Mouse (Mus musculus) adrenal gland, postnatal 36 days (tissue): ENCODE data around the gene Apbb2. TPM values are rescaled to one million over a fixed set of nuclear protein-coding genes. Genes with fewer than 3 reads are reported as not detected.

Experiments
- DNase-seq, 2 experiments: peaks; one replicate each; pipeline ENCODE4 v3.0.0; 2021; ENCODE audit warnings: mixed read lengths in 1 of 2
- total RNA-seq, 2 experiments: library from RNA; stranded (reverse); gene quantifications; 2 replicates each; pipeline ENCODE4 v1.2.3; 2021

Gene Apbb2
- total RNA-seq, 2 experiments from 2014 or later: 69.0 to 71.7 TPM

GRCm38 (mm10) chr5:66602287-66602820, 16.2 kb downstream of the Apbb2 start:
- peak in 1 of 2 experiments; percentile 57 for DNase-seq

DNA sequence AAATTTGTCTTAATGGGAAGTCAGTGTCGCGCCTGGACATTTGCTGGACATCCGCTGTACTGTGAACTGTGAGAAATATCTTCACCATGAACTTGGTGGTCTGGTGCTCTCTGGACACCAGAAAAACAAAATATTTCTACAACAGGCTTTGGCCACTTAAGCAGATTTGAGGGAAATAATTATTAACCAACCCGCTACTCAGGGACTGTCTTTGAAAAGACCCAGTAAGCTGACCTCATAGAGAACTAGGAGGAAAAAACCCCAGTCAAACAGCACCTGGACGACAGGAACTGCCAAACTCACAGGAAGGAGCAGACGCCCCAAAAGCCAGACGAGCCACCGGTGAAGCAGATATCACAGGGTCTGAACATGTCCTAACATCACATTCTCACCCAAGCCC, 18.2 kb downstream of the Apbb2 start:
- DNase-seq: no peak

DNA sequence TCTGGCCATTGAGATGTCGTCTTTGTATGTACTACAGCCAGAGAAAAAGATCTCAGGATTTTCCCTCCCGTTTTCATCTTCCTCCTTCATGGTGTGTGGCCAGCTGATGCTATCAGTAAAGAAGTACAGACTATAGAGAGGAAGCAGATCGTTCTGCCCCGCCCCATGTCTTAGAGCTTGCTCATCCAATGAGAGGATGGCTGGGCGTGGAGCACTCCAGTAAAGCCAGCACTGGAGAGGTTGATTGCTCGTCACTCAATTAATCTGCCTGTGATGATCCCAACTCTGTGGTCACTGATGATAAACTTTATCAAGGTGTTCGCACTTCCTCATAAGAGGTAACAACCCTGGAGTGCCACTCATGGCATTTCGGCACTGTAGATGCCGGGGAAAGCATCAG, 18.7 kb downstream of the Apbb2 start:
- no peak for DNase-seq

- DNase-seq: no peak
These were observed 22.3 kb downstream of the Apbb2 start for GRCm38 (mm10) chr5:66596296-66596695.

DNA sequence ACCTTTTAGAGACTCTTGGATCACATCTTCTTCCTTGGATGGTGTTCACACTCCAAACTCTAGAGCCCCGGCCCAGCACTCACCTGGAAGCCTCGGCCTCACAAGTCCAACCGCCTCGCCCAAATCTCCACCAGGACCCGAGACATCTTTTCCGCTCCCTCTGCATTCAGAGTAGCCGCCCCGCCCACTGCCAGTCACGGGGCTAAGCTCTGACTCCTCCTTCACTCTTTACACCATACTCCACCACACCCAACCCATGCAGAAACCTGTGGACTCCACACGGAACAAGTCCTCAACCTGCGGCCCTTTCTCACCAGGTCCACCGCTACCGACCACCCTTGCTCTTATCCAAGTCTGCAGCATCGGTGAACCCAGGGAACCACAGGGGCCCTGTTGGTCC, 23.7 kb downstream of the Apbb2 start:
- DNase-seq: no peak

- DNase-seq: no peak
These were observed 32.3 kb downstream of the Apbb2 start for GRCm38 (mm10) chr5:66586236-66586745.

- DNase-seq: no peak
These were observed 35.6 kb downstream of the Apbb2 start for GRCm38 (mm10) chr5:66583019-66583406.

DNA sequence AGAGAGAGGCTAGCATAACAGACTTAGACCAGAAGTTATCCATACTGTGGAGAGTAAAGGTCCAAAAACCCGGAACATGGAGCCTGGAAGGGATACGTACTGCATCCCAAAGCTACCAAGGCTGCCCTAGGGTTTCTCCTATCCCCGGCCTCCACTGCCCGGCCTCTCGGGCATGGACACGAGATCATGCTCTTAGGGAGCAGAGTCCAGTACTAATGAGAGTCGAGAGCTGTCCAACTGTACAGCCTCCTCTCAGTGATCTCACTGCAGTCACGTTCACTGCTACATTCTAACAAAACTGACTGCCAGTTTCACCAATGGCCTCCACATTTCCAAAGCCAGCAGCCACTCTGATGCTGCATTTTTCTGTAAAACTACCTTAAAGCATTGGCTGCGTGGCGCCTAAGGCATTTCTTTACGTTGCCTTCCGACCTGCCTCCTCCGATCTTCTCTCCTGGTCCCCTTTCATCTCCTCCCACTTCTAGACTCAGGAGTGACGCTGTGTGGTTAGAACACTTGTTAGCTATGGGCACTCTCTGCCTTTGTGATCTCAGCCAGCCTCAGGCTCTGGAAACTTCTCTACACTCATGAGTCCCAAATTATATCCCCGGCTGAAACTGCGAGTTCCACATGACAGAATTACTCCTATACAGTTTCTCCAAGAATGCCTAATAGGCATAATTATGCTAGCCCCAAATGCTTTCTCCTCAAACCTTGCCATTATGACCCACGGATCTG, 36.1 kb downstream of the Apbb2 start:
- DNase-seq: no peak

- DNase-seq: no peak
These were observed 39.5 kb downstream of the Apbb2 start for GRCm38 (mm10) chr5:66579066-66579465.

DNA sequence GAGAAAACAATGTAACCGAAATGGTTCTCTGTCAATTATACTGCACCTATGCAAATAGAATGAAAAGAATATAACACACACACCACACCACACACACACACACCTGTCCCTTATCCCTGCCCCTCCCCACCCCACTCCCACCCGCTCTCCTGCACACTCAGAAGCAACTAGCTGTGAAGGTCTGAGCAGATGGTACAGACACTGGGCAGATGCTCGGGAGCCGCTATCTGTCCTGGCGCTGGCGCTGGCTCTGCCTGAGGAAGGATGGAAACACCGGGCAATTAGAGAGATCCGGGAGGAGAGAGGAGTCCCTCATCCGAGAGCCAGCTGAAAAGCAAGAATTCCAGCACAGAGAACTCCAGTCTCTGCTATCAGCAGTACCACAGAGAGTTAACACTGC, 42.3 kb downstream of the Apbb2 start:
- DNase-seq: no peak

GRCm38 (mm10) chr5:66575148-66575547, 43.4 kb downstream of the Apbb2 start:
- no peak for DNase-seq

DNA sequence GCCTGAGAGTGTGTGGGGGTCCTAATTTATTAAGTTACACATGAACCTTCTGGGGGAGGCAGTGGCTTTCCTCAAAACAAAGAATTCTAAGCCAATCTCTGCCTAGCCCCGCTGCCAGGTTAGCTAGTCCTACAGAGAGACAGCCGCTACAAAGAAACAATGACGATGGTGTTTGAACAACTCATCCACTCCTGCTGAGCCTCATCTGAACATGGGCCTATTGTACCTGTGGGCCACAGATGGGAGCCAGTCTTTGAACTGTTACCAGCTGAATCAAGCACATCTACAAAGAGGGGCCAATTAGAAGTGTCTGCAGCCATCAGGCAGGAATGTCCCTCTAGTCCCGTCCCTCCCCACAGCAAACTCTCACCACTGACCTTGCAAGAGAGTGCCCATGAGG, 45.3 kb downstream of the Apbb2 start:
- no peak for DNase-seq

GRCm38 (mm10) chr5:66572086-66572855, 46.3 kb downstream of the Apbb2 start:
- DNase-seq: peak; percentile 61 to 62

GRCm38 (mm10) chr5:66570709-66571108, 47.9 kb downstream of the Apbb2 start:
- DNase-seq: no peak

DNA sequence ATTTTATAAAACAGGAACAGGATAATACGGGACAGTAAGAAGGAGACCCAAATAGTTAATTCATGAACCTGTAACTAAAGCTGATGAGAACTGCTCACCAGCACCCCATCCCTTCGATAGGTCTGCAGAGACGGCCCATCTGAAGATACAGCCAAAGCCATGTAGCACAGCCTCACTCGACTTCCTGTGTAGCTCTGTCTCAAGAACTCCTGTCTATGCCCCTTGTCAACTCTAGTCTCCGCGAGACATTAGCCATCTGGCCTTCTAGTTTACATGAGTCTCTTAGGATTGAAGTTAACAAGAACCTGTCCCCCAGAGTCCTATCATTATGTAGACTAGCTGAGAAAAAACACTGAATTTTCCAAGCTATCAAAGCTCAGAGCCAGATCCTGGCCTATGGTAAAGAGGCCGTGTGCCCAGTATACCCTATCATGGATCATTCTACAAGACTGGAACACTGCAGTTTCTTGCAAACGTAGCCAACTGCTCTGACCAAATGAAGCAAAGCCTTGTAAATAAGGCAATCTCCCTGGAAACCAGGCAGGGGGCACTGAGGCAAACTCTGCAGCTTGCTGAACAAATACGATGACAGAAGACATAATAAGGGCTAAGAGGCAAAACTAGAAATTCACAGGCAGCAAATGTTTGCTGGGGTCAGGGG, 49.3 kb downstream of the Apbb2 start:
- no peak for DNase-seq

DNA sequence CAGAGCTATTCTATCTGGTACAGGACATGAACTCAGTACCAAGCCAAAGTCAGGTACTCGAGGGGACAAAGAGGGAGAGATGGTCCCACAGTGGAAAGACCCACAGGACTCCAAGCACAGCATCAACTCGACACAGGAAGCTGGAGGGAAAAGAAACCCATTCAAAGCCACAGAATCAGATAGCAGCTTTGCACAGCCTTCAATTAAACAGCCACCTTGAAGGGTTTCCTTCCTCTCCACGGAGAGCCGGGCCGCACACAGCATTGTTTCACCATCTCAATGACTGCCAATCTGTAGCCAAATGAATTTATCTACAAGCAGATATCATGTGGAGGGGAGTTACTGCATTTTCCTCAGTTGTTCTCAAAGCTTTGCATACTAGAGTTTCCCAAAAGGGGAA, 50.6 kb downstream of the Apbb2 start:
- DNase-seq: no peak

GRCm38 (mm10) chr5:66567424-66567823, 51.2 kb downstream of the Apbb2 start:
- no peak for DNase-seq

DNA sequence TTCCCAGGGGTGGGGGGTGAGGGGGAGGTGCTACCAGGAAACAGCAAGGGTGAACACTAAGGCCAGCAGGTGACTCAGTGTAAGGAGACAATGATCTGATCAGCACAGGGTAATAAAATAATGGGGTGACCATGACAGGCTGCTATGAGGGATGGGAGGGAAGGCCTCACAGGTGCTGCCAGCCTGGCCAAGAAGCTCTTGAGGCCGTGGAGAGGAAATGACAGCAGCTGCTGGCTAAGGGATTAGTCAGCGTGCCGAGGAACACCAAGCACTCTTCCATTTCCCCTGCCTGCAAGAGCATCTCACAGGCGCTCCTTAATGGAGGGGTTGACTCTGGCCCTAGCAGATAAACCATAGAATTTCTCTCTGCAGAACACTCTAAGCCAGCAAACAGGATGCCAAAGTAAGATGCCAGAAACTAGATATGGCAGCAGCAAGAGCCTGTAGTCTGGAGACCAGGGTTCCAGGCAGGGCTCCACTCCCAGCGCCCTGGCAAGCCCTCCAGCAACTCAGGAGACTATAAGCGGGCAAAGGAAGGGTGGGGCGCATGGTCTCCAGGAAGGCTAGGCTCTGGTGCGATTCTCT, 58.9 kb downstream of the Apbb2 start:
- peak; percentile 52 to 61 for DNase-seq

GRCm38 (mm10) chr5:66558094-66558493, 60.5 kb downstream of the Apbb2 start:
- DNase-seq: no peak

- DNase-seq: no peak
These were observed 64.7 kb downstream of the Apbb2 start for GRCm38 (mm10) chr5:66553933-66554332.

DNA sequence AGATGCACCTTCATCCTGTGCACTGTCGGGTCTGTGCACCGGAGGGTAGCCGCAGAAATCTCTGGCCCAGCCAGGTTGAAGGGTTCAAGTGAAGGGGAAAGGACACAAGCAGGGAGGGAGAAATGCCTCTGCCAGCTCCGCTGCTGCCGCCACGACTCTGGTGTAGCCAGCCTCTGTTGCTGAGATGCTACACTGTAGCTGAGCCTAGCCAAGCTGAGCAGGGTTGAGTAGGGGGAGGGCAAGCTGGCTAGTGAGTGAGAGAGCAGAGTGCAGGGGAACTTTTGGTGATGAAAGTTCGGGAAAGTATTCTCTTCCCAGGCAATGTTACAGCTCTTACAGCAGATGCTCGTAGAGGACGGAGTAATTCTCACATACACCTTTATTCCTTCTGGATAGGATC, 66.3 kb downstream of the Apbb2 start:
- no peak for DNase-seq

GRCm38 (mm10) chr5:66550292-66550691, 68.3 kb downstream of the Apbb2 start:
- DNase-seq: peak; percentile 85 to 88
